Mouse (Mus musculus): ENCODE results near the gene Pxk. TPM values are rescaled to one million over a fixed set of nuclear protein-coding genes. Genes with fewer than 3 reads are reported as not detected.

Pxk gene
- polyA plus RNA-seq, 1 experiment from 2014 or later = 78.5 TPM

DNA sequence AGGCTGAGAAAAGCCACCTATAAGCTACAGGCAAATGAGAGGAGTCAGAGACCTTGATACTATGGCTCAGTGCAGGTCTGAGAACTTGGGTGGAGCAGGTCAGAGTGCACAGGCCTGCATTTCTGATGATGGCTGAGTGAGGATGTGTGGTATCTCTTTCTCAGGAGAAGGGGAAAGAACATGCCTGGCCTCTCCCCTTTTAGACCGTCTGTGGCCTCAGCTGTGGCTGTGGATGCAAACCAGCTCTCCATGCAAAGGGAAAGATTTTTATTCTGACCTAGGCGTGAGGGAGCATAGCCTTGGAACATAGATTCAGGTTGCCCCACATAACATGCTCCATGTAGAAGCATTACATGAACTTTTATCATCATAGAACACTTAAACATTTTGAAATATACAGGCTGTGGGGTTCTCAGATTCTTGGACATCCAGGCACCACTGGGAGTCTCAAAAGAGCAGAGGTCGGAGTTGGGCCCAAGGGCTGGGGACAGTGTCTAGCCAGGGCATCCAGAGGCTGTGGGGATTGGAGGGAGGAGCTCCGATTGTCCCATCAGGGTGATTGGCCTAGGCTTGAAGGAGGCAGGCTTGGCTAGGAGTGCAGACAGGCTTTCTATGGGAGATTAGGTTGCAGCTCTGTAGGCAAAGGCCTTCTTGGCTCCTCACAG, 82.5 kb downstream of the Pxk start:
- no peak overlapping the region for H3K4me2 ChIP-seq
- H3K4me3 ChIP-seq (replicated peaks) = no peak overlapping the region
- ATAC-seq (ENCODE audit: low FRiP score) = no peak
- no peaks in the 10 kb centered on the region for H3K27me3 ChIP-seq (replicated peaks)
- H3K9ac ChIP-seq (replicated peaks) = no peak overlapping the region
- H3K27ac ChIP-seq (replicated peaks) = no peak overlapping the region
- no peaks in the 10 kb centered on the region for H3K36me3 ChIP-seq
- no peaks in the 10 kb centered on the region for H3K9me3 ChIP-seq (replicated peaks)
- H3K4me1 ChIP-seq = no peaks in the 10 kb centered on the region
- WGBS = 82% methylated on average over 4 of the region's 4 CpGs

DNA sequence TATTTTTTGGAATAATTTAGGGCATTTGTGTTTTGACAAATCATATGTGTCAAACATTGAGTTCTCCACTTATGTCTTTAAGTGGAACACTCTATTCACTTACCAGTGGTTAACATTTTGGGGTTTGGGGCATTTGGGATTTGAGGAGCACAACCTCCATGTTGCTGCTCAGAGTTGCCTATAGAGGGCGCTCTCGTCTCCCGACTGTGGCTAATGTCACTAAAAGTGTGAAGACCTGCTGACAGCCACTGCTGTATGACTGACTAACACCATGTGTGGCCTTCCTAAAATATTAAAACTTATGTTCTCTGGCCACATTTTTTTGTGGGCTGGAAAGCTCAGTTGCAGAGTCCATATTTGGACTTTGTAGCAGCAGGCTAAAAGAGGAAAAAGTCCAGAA, 85.3 kb downstream of the Pxk start:
- no peaks in the 10 kb centered on the region for H3K36me3 ChIP-seq
- H3K4me1 ChIP-seq = no peaks in the 10 kb centered on the region
- ATAC-seq (ENCODE audit: low FRiP score) = no peak
- no peak overlapping the region for H3K4me2 ChIP-seq
- H3K9me3 ChIP-seq (replicated peaks) = no peaks in the 10 kb centered on the region
- H3K27me3 ChIP-seq (replicated peaks) = no peaks in the 10 kb centered on the region
- 67% methylated on average over 3 of the region's 3 CpGs for WGBS
- H3K4me3 ChIP-seq (replicated peaks) = no peak overlapping the region
- no peak overlapping the region for H3K27ac ChIP-seq (replicated peaks)
- H3K9ac ChIP-seq (replicated peaks) = no peak overlapping the region

DNA sequence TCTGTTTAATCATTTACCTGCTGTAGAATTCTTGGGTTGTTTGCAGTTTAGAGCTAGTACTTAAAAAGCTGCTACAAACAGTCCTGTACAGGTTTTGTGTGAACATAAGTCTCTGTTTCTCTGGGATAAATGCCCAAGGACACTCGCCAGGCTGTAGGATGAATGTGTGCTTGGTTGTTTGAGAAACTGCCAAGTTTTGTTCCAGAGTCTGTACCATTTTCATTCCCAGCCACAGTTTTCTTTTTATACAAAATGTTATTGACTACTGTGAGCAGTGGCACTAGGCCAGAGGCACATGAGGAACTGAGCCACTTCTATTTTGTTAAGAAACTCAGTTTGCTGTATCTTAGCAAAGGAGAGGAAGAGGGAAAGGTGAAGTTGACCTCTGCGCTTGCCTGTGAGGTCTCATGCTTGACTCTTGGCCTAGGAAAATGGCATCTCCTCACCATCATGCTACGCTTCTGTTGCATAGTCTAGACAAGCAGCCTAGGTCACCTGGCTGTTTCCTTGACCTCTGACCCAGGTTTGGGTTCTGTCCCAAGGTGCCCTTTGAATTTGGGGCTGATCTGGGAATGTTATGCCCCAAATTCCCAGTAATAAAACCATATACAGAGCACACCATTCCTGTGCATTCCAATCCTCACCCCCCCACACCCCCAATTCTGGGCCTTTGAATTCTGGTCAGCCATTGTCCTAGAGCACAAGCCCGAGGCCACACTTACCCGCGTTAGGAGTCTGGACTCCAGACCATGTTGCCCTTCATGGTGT, 88.5 kb downstream of the Pxk start:
- Histone ChIP-seq H3K9ac (replicated peaks) (no peak overlapping the region), H3K36me3 (no peaks in the 10 kb centered on the region), H3K27me3 (replicated peaks) (no peaks in the 10 kb centered on the region), H3K4me3 (replicated peaks) (no peak overlapping the region), H3K4me2 (no peak overlapping the region), H3K27ac (replicated peaks) (no peak overlapping the region), H3K9me3 (replicated peaks) (no peaks in the 10 kb centered on the region), H3K4me1 (no peaks in the 10 kb centered on the region)
- ATAC-seq (ENCODE audit: low FRiP score) = no peak
- WGBS = 87% methylated on average over 6 of the region's 6 CpGs

DNA sequence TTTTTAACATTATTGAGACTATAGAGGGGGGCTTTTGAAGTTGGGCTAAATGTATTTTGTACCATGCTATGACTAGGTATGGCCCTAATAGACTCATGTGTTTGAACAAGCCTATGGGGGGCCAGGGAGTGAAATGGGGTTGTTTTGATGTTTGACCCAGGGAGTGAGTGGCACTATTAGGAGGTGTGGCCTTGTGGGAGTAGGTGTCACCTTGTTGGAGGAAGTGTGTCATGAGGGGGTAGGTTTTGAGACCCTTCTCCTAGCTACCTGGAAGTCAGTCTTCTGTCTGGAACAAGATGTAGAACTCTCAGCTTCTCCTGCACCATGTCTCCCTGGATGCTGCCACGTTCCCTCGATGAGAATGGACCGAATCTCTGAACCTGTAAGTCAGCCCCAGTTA, 92.5 kb downstream of the Pxk start:
- no peaks in the 10 kb centered on the region for H3K36me3 ChIP-seq
- no peaks in the 10 kb centered on the region for H3K9me3 ChIP-seq (replicated peaks)
- H3K4me2 ChIP-seq = no peak overlapping the region
- no peak overlapping the region for H3K9ac ChIP-seq (replicated peaks)
- ATAC-seq (ENCODE audit: low FRiP score) = no peak
- H3K4me1 ChIP-seq = no peaks in the 10 kb centered on the region
- H3K27me3 ChIP-seq (replicated peaks) = no peaks in the 10 kb centered on the region
- no peak overlapping the region for H3K4me3 ChIP-seq (replicated peaks)
- no peak overlapping the region for H3K27ac ChIP-seq (replicated peaks)
- 98% methylated on average over 3 of the region's 3 CpGs for WGBS

DNA sequence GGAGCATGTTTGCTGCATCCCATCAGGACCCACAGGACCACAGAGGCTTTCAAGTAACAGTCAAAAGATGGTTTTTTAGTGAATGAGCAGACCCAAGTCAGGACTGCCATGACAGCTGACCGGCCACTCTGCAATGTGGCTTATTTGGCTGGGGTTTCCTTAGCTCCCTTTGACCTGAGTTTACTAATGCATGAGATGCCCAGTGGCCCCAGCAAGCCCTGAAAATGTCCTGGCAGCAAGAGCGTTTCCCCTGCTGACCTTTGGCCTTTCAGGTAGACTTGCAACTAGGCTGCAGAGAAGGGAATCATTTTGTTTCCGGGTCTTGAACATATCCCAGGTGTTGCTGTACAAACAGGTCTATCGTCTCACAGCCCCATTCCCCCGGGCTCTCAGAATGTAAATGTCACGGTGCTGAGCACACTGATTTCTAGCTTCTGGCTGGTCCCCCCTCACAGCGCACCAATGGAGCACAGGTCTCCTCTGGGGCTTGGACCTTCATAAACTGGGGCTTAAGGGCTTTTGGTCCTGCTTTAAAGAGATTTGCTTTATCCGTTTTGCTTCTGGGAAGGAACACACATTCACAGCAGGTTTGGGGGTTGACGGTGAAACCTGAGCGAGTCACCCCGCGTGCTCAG, 93.4 kb downstream of the Pxk start:
- 78% methylated on average over 12 of the region's 12 CpGs for WGBS
- no peaks in the 10 kb centered on the region for H3K9me3 ChIP-seq (replicated peaks)
- H3K9ac ChIP-seq (replicated peaks) = no peak overlapping the region
- no peaks in the 10 kb centered on the region for H3K4me1 ChIP-seq
- no peak overlapping the region for H3K4me2 ChIP-seq
- no peaks in the 10 kb centered on the region for H3K27me3 ChIP-seq (replicated peaks)
- H3K36me3 ChIP-seq = no peaks in the 10 kb centered on the region
- no peak for ATAC-seq (ENCODE audit: low FRiP score)
- H3K27ac ChIP-seq (replicated peaks) = no peak overlapping the region
- no peak overlapping the region for H3K4me3 ChIP-seq (replicated peaks)

DNA sequence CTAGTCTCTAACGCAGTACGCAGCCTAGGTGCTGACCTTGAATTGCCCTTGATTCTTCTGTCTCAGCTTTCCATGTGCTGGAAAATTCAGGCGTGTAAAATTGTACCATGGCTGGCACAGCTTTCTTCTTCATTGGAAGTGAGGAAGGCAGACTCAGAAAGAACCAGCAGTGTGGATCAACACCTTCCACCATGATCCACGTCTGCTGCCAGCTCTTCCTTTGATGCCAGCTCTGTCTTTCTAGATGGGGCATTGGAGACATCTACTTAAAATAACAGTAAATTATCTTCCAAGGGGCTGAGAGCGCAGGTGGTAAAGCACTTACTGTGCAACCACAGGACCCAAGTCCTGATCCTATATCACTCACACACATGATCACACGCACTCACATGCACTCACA, 94.7 kb downstream of the Pxk start:
- Histone ChIP-seq H3K4me1 (no peaks in the 10 kb centered on the region), H3K4me3 (replicated peaks) (no peak overlapping the region), H3K36me3 (no peaks in the 10 kb centered on the region), H3K27me3 (replicated peaks) (no peaks in the 10 kb centered on the region), H3K27ac (replicated peaks) (no peak overlapping the region), H3K9me3 (replicated peaks) (no peaks in the 10 kb centered on the region), H3K4me2 (no peak overlapping the region), H3K9ac (replicated peaks) (no peak overlapping the region)
- 88% methylated on average over 6 of the region's 6 CpGs for WGBS
- ATAC-seq (ENCODE audit: low FRiP score) = no peak

DNA sequence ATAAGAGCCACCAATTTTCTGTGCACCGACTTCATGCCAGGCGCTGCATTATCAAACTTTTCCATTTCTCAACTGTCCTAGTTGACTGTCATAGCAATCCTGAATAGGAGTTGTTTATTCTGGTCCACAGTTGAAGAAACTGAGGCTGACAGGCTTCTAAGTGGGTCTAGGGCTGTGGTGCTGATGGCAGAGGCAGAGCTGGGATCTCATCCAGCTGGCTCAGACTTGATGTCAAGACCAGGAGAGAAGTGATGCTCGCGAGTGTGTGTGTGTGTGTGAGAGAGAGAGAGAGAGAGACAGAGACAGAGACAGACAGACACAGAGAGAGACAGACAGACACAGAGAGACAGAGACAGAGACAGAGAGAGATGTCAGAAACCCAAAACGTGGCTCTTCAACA, 102.8 kb downstream of the Pxk start:
- Histone ChIP-seq H3K9ac (replicated peaks) (no peak overlapping the region), H3K36me3 (no peaks in the 10 kb centered on the region), H3K27ac (replicated peaks) (no peak overlapping the region), H3K4me1 (no peaks in the 10 kb centered on the region), H3K9me3 (replicated peaks) (no peaks in the 10 kb centered on the region), H3K27me3 (replicated peaks) (no peaks in the 10 kb centered on the region), H3K4me2 (no peak overlapping the region), H3K4me3 (replicated peaks) (no peak overlapping the region)
- WGBS = 82% methylated on average over 5 of the region's 5 CpGs
- ATAC-seq (ENCODE audit: low FRiP score) = no peak

DNA sequence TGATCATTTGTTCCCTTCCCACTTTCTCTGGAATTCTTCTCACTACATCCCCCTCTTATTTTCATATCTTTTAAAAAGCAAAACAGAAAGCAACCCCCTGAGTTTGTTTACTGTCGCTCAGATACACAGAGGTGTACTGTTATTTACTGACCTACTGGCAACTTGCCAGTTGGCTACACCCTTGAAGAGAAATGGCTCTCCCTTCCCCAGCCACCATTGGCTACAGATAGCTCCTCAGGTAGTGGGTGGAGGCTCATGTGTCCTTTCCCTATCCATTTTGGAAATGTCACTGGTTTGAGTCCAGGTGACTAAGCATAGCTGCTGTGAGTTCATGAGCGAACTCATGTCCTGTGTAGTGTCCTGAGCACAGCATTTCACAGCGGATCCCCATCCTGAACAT, 103.7 kb downstream of the Pxk start:
- WGBS = 78% methylated on average over 3 of the region's 3 CpGs
- Histone ChIP-seq H3K36me3 (no peaks in the 10 kb centered on the region), H3K4me1 (no peaks in the 10 kb centered on the region), H3K4me3 (replicated peaks) (no peak overlapping the region), H3K4me2 (no peak overlapping the region), H3K9me3 (replicated peaks) (no peaks in the 10 kb centered on the region), H3K27me3 (replicated peaks) (no peaks in the 10 kb centered on the region), H3K27ac (replicated peaks) (no peak overlapping the region), H3K9ac (replicated peaks) (no peak overlapping the region)
- no peak for ATAC-seq (ENCODE audit: low FRiP score)

DNA sequence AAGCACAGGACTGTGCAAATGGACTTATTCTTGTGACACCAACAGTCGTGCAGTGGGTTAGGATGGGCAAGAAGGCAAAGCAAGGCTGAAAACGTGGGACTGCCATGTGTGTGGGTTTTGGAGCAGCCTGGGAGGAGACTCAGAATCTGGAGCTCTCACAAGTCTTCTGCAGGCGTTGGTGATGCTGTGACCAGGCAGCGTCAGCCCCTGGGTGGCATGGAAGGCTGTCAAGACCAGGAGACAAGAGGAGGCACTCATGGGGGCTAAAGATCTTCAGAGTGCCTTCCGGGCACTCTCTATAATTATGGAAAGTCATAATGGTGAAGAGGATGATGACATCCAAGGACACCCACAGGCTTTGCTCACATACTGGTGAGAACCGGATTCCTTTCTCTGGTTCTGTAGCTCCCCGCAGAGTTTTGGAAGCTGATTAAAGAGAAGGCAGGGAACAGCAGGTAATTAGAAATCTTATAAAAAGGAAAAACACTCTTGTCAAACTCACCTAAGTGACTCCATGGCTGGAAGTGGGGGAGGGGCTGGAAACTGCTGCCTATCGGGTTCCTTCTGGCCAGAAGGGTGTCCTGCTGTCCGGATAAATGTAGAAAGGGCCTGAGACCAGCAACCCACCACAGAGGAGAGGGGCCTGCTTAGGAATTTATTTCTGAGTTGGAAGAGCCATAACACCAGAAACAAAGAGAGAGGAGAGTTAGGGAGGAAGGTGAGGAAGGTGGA, 108.3 kb downstream of the Pxk start:
- Histone ChIP-seq H3K4me3 (replicated peaks) (no peak overlapping the region), H3K4me1 (0 out of 2 replicates have a peak, but pooled peaks cover 3% of the 10 kb centered on the region), H3K4me2 (no peak overlapping the region), H3K36me3 (no peaks in the 10 kb centered on the region), H3K27me3 (replicated peaks) (no peaks in the 10 kb centered on the region), H3K27ac (replicated peaks) (no peak overlapping the region), H3K9ac (replicated peaks) (no peak overlapping the region), H3K9me3 (replicated peaks) (no peaks in the 10 kb centered on the region)
- WGBS = 65% methylated on average over 9 of the region's 9 CpGs
- no peak for ATAC-seq (ENCODE audit: low FRiP score)

DNA sequence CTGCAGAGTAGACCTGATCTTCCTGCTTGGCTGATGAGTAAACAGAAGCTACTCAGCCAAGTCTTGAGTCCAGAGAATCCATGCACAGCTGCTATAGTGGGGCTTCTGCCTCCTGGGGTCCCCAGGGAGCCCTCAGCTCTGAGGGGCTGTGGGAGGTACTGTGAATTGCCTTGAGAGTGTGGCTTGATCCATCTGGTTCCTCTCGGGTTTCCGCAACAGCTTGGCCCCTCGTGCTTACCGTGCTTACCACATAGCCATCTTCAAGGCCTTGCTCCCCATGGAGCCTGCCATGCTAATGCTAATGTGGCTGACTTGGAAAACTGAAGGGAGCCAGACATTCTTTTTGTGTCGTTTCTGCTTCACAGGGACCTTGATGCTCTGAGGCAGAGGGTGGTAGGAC, 109.1 kb downstream of the Pxk start:
- no peaks in the 10 kb centered on the region for H3K9me3 ChIP-seq (replicated peaks)
- H3K4me2 ChIP-seq = no peak overlapping the region
- 21% methylated on average over 5 of the region's 5 CpGs for WGBS
- H3K4me1 ChIP-seq = 0 out of 2 replicates have a peak, but pooled peaks cover 3% of the 10 kb centered on the region
- H3K27ac ChIP-seq (replicated peaks) = no peak overlapping the region
- no peaks in the 10 kb centered on the region for H3K27me3 ChIP-seq (replicated peaks)
- H3K36me3 ChIP-seq = no peaks in the 10 kb centered on the region
- no peak overlapping the region for H3K4me3 ChIP-seq (replicated peaks)
- ATAC-seq (ENCODE audit: low FRiP score) = 0 out of 2 replicates have a peak, but pooled peaks have one; percentile 39
- no peak overlapping the region for H3K9ac ChIP-seq (replicated peaks)

DNA sequence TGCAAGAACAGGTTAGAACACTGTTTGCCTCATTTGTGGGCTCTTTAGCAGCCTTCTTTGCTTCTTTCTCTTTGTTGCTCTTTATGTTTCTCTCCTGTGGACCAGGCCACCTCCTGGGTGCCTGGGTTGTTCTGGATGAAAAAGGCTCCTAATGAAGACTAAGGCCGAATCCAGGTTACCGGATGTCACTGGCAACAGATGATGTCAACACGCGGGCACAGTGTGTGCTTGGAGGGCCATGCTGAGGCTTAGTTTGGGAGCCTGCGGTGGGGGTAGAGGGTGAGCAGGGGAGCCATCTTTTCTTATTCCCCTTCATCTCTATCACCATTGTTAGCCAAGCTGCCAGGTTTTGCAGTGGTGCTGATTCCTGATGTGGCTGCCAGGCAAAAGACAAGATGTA, 109.5 kb downstream of the Pxk start:
- no peaks in the 10 kb centered on the region for H3K9me3 ChIP-seq (replicated peaks)
- H3K27me3 ChIP-seq (replicated peaks) = no peaks in the 10 kb centered on the region
- H3K27ac ChIP-seq (replicated peaks) = no peak overlapping the region
- H3K4me3 ChIP-seq (replicated peaks) = no peak overlapping the region
- no peak overlapping the region for H3K4me2 ChIP-seq
- ATAC-seq (ENCODE audit: low FRiP score) = no peak
- no peak overlapping the region for H3K9ac ChIP-seq (replicated peaks)
- WGBS = 71% methylated on average over 5 of the region's 5 CpGs
- no peaks in the 10 kb centered on the region for H3K36me3 ChIP-seq
- H3K4me1 ChIP-seq = 0 out of 2 replicates have a peak, but pooled peaks cover 3% of the 10 kb centered on the region
